Mouse (Mus musculus) hindbrain, postnatal 0 days (tissue): ENCODE results near the gene Prl. TPM values are rescaled to one million over a fixed set of nuclear protein-coding genes. Genes with fewer than 3 reads are reported as not detected.

Source experiments
- ATAC-seq: fragments of 200-750 bp; cut with Nextera tagmentation; 2 replicates; pipeline ENCODE4 v1.8.0; 2017; ENCODE audit warnings: mild to moderate bottlenecking, moderate TSS enrichment, moderate library complexity
- DNase-seq: peaks from one replicate; pipeline ENCODE4 v3.0.0-alpha.2; 2015; ENCODE audit warnings: low spot score
- H3K27ac ChIP-seq: fragments of 300-500 bp; sonication (generic); 2 replicates; pipeline ENCODE4 v1.5.1; 2014; ENCODE audit warnings: mild to moderate bottlenecking
- H3K27me3 ChIP-seq: fragments of 300-500 bp; sonication (generic); 2 replicates; pipeline ENCODE4 v1.6.1; 2014; ENCODE audit warnings: low read length, mixed read lengths; ENCODE audit not compliant: insufficient read depth
- H3K36me3 ChIP-seq: fragments of 300-500 bp; sonication (generic); 2 replicates; pipeline ENCODE4 v1.6.1; 2014; ENCODE audit warnings: low read length, mixed read lengths; ENCODE audit not compliant: insufficient read depth
- H3K4me1 ChIP-seq: fragments of 300-500 bp; sonication (generic); 2 replicates; pipeline ENCODE4 v1.6.1; 2014; ENCODE audit warnings: antibody characterized with exemption, low read length, mixed read lengths; ENCODE audit not compliant: insufficient read depth
- H3K4me2 ChIP-seq: fragments of 300-500 bp; sonication (generic); 2 replicates; pipeline ENCODE4 v1.6.1; 2014; ENCODE audit warnings: low read depth, mild to moderate bottlenecking, low read length, moderate library complexity, mixed read lengths
- H3K4me3 ChIP-seq: fragments of 300-500 bp; sonication (generic); 2 replicates; pipeline ENCODE4 v1.5.1; 2014; ENCODE audit warnings: low read length
- H3K9ac ChIP-seq: fragments of 300-500 bp; sonication (generic); replicated peaks from 2 replicates; pipeline ENCODE4 v1.6.1; 2014; ENCODE audit warnings: mild to moderate bottlenecking, low read length, moderate library complexity, mixed read lengths
- H3K9me3 ChIP-seq: fragments of 300-500 bp; sonication (generic); 2 replicates; pipeline ENCODE4 v1.6.1; 2016; ENCODE audit warnings: low read length, mixed read lengths
- CTCF ChIP-seq: IDR thresholded peaks from 2 replicates; pipeline ENCODE4 v1.5.1; 2016; ENCODE audit warnings: antibody characterized with exemption, control low read depth, low read depth
- WGBS: fragments of 180-500 bp; shearing (Covaris S2); extraction: QIAGEN DNeasy Blood & Tissue Kit; methylation state at CpG from one replicate; pipeline ENCODE4 v1.1.7; 2014; 5-methylcytosine and 5-hydroxymethylcytosine counted together
- polyA plus RNA-seq: library from polyadenylated mRNA; unstranded; fragments of >200 nt; fragmentation: Nextera tagmentation; extraction: Ambion mirVana; gene quantifications from 2 replicates; pipeline ENCODE4 v1.2.1, GENCODE M21; 2015
- total RNA-seq: library from RNA; depleted of rRNA; stranded (reverse); fragments of >200 nt; gene quantifications from 2 replicates; pipeline ENCODE4 v1.2.3, GENCODE M21; 2014; rRNA removed

Gene Prl
- total RNA-seq (not detected in 2 replicates), polyA plus RNA-seq (0.16 TPM in 1 of 2 replicates, not detected in the other)

DNA sequence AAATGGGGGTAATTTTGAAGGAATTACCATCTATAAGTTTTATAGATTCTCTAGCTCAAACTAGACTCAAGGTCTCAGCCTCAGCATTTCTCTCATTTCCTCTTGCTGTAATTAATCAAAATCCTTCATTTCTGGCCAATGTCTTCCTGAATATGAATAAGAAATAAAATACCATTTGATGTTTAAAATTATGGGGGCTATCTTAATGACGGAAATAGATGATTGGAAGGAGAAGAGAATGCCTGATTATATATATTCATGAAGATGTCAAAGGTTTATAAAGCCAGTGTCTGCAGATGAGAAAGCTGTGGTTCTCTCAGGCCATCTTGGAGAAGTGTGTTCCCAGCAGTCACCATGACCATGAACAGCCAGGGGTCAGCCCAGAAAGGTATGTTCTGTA is at the start of gene Prl:
Gene Prl, plus strand, starts transcription at position 301 of the 400 bp plus-strand sequence.
- no peak for ATAC-seq
- no peaks in the 10 kb centered on the region for H3K4me1 ChIP-seq
- no peak within 1 kb of the TSS for H3K4me2 ChIP-seq
- no peak within 1 kb of the TSS for H3K27ac ChIP-seq
- DNase-seq = no peak
- no peaks in the 10 kb centered on the region for H3K9me3 ChIP-seq
- H3K4me3 ChIP-seq = no peak within 1 kb of the TSS
- no peaks in the 10 kb centered on the region for H3K27me3 ChIP-seq
- no peaks in the 10 kb centered on the region for H3K36me3 ChIP-seq
- WGBS = 89% methylated on average over 1 of the region's 1 CpGs
- TF ChIP-seq CTCF = no peak
- no peak within 1 kb of the TSS for H3K9ac ChIP-seq

DNA sequence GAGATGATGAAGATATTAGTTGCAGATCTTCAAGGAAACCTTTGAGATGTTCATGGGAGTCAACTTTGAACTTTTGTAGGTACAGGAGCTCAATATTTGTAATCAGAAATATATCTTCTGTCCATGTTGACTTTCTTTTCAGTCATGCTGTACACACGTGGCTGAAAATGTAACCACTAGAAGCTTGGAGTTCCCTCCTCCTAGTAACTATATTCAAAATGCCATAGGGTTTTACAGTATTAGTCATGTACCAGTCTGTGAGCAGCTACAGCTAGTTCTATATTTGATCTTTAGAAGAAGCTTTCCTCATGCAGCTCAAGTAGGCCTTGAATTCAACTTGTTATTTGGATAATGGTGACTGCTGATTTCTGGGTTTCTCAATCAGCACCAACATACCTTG is 30.8 kb upstream of the Prl start:
- Histone ChIP-seq H3K27ac (no peak overlapping the region), H3K36me3 (no peaks in the 10 kb centered on the region), H3K4me2 (no peak overlapping the region), H3K9me3 (no peaks in the 10 kb centered on the region), H3K27me3 (no peaks in the 10 kb centered on the region), H3K9ac (no peak overlapping the region), H3K4me1 (no peaks in the 10 kb centered on the region), H3K4me3 (no peak overlapping the region)
- WGBS = 91% methylated on average over 1 of the region's 1 CpGs
- no peak for TF ChIP-seq CTCF
- DNase-seq (no peak), ATAC-seq (no peak)

DNA sequence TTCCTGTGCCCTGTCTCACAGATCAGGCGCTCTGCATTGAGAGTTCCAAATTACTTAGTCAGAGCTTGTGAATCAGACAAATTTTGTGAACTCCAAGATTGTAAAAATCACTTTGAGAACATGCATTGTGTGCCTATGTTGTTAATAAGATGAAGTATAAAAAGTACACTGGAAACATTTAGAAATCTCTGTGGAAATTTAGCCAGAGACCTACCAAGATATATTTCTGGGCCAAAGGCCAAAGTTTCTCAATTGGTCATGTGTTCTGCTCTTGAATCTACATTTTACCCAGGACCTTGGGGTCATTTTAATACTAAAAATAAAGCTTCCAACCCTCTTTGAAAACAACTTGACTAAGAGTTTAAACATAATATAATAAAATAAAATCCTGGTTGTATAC is 30.0 kb upstream of the Prl start:
- Histone ChIP-seq H3K9me3 (no peaks in the 10 kb centered on the region), H3K4me1 (no peaks in the 10 kb centered on the region), H3K9ac (no peak overlapping the region), H3K4me2 (no peak overlapping the region), H3K36me3 (no peaks in the 10 kb centered on the region), H3K27me3 (no peaks in the 10 kb centered on the region), H3K27ac (no peak overlapping the region), H3K4me3 (no peak overlapping the region)
- 92% methylated on average over 1 of the region's 1 CpGs for WGBS
- ATAC-seq (no peak), DNase-seq (no peak)
- no peak for TF ChIP-seq CTCF

DNA sequence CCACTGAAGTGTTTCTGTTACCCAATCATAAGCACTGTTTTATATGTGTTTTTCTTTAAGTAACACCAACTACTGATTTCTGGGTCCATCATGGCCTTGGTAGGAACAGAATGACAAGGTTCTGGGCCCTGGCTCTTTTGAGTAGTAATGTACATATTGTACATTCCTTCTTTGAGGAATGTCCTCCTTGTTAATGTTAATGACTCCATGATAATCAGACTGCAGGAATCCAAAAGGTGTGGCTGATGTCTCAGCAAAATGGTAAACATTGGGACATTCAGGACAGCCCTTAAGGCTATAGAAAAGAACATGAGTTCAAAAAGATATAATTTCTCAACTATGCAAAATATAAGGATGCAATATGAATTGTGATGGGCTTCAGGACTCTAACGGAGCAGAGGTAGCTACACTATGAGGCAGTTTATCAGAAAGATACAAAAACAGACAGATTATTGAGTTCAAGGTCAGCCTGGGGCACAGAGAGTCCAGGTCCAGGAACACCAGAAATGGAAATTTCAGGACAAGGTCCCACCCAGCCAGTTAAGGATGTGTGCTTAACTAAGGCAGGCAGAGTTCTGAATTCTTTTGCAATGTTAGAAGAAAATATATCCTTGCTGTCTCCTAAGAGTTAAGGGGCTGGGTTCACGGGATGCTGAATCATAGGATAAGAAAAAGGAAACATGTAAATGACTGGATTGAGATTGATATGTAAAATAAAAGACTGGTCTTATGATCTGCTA is 28.7 kb upstream of the Prl start:
- no peaks in the 10 kb centered on the region for H3K36me3 ChIP-seq
- H3K4me3 ChIP-seq = no peak overlapping the region
- H3K9ac ChIP-seq = no peak overlapping the region
- H3K4me1 ChIP-seq = no peaks in the 10 kb centered on the region
- 91% methylated on average over 2 of the region's 2 CpGs for WGBS
- no peak overlapping the region for H3K4me2 ChIP-seq
- no peaks in the 10 kb centered on the region for H3K27me3 ChIP-seq
- no peak for DNase-seq
- no peaks in the 10 kb centered on the region for H3K9me3 ChIP-seq
- TF ChIP-seq CTCF = no peak
- no peak for ATAC-seq
- no peak overlapping the region for H3K27ac ChIP-seq

DNA sequence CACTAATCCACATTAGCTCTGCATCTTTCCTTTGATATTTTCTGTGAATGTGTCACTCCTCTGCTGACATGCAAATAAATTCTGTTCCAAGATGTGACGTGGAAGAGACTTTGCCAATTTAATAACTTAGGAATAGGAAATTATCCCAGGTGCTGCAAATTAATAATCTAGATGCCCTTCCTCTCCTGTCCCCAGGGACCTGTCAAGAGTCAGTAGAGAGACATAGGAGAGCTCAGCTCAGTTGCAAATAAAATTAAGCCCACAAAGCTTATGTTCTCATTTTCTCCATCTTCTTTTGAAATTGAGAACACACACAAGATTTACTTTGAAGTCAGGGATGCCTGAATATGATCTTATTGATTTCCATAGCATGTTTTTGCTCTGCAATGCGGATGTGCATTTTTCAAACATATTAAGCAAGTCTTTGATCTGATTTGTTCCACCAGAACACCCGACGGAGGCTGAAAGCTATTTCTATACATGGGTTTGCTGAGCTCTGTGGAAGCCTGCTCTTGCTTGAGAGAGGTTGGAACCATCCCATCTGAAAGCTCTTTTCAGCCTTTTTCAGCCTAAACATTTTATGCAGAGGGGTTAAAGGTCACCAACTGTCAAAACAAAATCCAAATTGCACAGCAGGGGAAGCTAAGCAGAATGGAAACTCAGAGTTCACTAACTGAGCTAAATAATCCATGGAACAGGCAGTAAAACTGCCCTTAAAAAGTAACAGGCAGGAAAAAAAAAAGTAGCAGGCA is 26.1 kb upstream of the Prl start:
- DNase-seq (peak; percentile 25), ATAC-seq (no peak)
- Histone ChIP-seq H3K9ac (no peak overlapping the region), H3K4me3 (no peak overlapping the region), H3K9me3 (no peaks in the 10 kb centered on the region), H3K4me1 (no peaks in the 10 kb centered on the region), H3K27ac (no peak overlapping the region), H3K36me3 (no peaks in the 10 kb centered on the region), H3K4me2 (no peak overlapping the region), H3K27me3 (no peaks in the 10 kb centered on the region)
- no peak for TF ChIP-seq CTCF
- 16% methylated on average over 4 of the region's 4 CpGs for WGBS

DNA sequence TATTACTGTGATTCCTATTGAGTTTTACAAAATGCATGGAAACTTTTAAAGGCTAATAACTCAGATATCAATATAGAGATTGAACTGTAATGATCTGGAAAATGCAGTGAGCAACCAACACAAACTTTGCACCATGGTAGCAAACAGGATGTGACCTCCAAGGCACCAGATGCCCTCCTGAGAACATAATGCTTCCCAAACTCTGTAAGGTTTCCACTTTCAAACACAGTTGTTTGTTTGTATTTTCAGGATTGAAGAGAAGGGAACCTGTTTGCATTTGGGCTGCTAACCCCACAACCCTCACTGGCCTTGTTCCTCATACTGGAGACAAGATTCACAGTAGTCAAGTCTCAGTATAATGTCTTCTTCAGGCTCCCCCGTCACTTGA is 25.5 kb upstream of the Prl start:
- Histone ChIP-seq H3K27ac (no peak overlapping the region), H3K9ac (no peak overlapping the region), H3K9me3 (no peaks in the 10 kb centered on the region), H3K27me3 (no peaks in the 10 kb centered on the region), H3K4me2 (no peak overlapping the region), H3K4me1 (no peaks in the 10 kb centered on the region), H3K36me3 (no peaks in the 10 kb centered on the region), H3K4me3 (no peak overlapping the region)
- DNase-seq (no peak), ATAC-seq (no peak)
- no peak for TF ChIP-seq CTCF
- WGBS = 65% methylated on average over 1 of the region's 1 CpGs

DNA sequence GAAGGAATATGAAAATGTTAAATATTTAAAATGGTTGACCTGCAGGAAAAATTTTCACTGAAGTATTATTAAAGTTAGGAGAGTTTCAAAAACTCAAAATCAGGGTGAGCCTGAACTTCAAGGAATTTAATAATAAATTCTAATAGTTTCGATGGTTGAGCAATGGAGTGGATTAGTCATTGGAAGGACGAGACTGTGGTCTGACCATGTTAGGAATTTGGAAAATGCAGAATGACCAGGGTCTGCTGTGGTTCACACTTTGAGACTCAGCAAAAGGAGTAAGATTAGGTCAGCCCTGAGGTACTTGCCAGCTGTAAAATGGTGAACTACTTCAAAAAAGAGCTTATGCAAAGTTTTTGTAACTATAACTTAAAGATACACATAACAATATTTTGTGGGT is 24.4 kb upstream of the Prl start:
- no peak overlapping the region for H3K4me2 ChIP-seq
- no peaks in the 10 kb centered on the region for H3K4me1 ChIP-seq
- no peak overlapping the region for H3K9ac ChIP-seq
- TF ChIP-seq CTCF = no peak
- no peak for DNase-seq
- no peaks in the 10 kb centered on the region for H3K27me3 ChIP-seq
- H3K4me3 ChIP-seq = no peak overlapping the region
- H3K9me3 ChIP-seq = no peaks in the 10 kb centered on the region
- no peaks in the 10 kb centered on the region for H3K36me3 ChIP-seq
- 91% methylated on average over 2 of the region's 2 CpGs for WGBS
- no peak overlapping the region for H3K27ac ChIP-seq
- no peak for ATAC-seq
